Mouse (Mus musculus) MEL (cell line): ENCODE measurements around the gene Defb48.

Experiments
- CTCF ChIP-seq, 3 experiments: IDR thresholded peaks in 2 of 3; conservative IDR thresholded peaks in 1 of 3; 2 replicates each; pipeline ENCODE4 v1.5.1; 2011 to 2012; ENCODE audit warnings: low read length in 3 of 3, low read depth in 2 of 3, mild to moderate bottlenecking in 2 of 3, improper control_type of control experiment in 1 of 3, inconsistent platforms in 1 of 3, mixed read lengths in 1 of 3, moderate library complexity in 1 of 3; ENCODE audit not compliant: control insufficient read depth in 1 of 3, insufficient read depth in 1 of 3, poor library complexity in 1 of 3, severe bottlenecking in 1 of 3
- GATA1 ChIP-seq: IDR thresholded peaks from 2 replicates; pipeline ENCODE4 v1.6.1; 2011; ENCODE audit warnings: low read depth, low read length, improper control_type of control experiment
- HCFC1 ChIP-seq: IDR thresholded peaks from 2 replicates; pipeline ENCODE4 v1.6.1; 2012; ENCODE audit warnings: low read depth, mild to moderate bottlenecking, inconsistent platforms, low read length, improper control_type of control experiment, moderate library complexity
- NRF1 ChIP-seq: IDR thresholded peaks from 2 replicates; pipeline ENCODE4 v1.6.1; 2014; ENCODE audit warnings: low read depth, mild to moderate bottlenecking, inconsistent platforms, low read length, improper control_type of control experiment, moderate library complexity; ENCODE audit not compliant: poor library complexity, insufficient read depth, severe bottlenecking
- POLR2A ChIP-seq, 2 experiments: IDR thresholded peaks; 2 replicates each; pipeline ENCODE4 v1.6.1; 2011 to 2012; ENCODE audit warnings: low read length in 2 of 2, mild to moderate bottlenecking in 2 of 2, control low read depth in 1 of 2, improper control_type of control experiment in 1 of 2, low read depth in 1 of 2, moderate library complexity in 1 of 2; ENCODE audit not compliant: control insufficient read depth in 1 of 2, insufficient read depth in 1 of 2, poor library complexity in 1 of 2
- POLR2AphosphoS2 ChIP-seq: IDR thresholded peaks from 2 replicates; pipeline ENCODE4 v1.6.1; 2011; ENCODE audit warnings: low read length, improper control_type of control experiment
- RAD21 ChIP-seq: IDR thresholded peaks from 2 replicates; pipeline ENCODE4 v1.6.1; 2011; ENCODE audit warnings: mild to moderate bottlenecking, low read depth, low read length, improper control_type of control experiment
- SIN3A ChIP-seq: IDR thresholded peaks from 2 replicates; pipeline ENCODE4 v1.6.1; 2012; ENCODE audit warnings: low read length, improper control_type of control experiment, inconsistent platforms
- SMC3 ChIP-seq: IDR thresholded peaks from 2 replicates; pipeline ENCODE4 v1.6.1; 2011; ENCODE audit warnings: low read depth, low read length, improper control_type of control experiment
- TAL1 ChIP-seq: IDR thresholded peaks from 2 replicates; pipeline ENCODE4 v1.6.1; 2012; ENCODE audit warnings: mild to moderate bottlenecking, inconsistent platforms, low read length, moderate library complexity, mixed read lengths
- ZKSCAN1 ChIP-seq: IDR thresholded peaks from 2 replicates; pipeline ENCODE4 v1.6.1; 2012; ENCODE audit warnings: low read depth, mild to moderate bottlenecking, inconsistent platforms, low read length, improper control_type of control experiment, moderate library complexity

GRCm38 (mm10) chr14:63011471-63011870 lies 27.2 kb upstream of the Defb48 start, which contains the start of gene Defb43:
- TF ChIP-seq SMC3, result no peak
- TF ChIP-seq POLR2A (IDR thresholded peaks at IDR 0.05; ENCODE audit: control insufficient read depth in 1 of 2, insufficient read depth in 1 of 2, low read depth in 1 of 2, low read length in 2 of 2, poor library complexity in 1 of 2), result no peak
- TF ChIP-seq NRF1, result no peak
- TF ChIP-seq CTCF (IDR thresholded peaks at IDR 0.05 in 2 of 3, conservative IDR thresholded peaks at IDR 0.05 in 1 of 3; ENCODE audit: control insufficient read depth in 1 of 3, insufficient read depth in 1 of 3, low read depth in 2 of 3, low read length in 3 of 3, poor library complexity in 1 of 3, severe bottlenecking in 1 of 3), result no peak
- TF ChIP-seq GATA1, result no peak
- no peak for TF ChIP-seq RAD21
- no peak for TF ChIP-seq ZKSCAN1
- no peak for TF ChIP-seq TAL1
- no peak for TF ChIP-seq HCFC1
- TF ChIP-seq POLR2AphosphoS2, result no peak
- TF ChIP-seq SIN3A, result no peak
